Mouse (Mus musculus) erythroblast, embryonic 14.5 days (primary cell): ENCODE measurements around the gene Lmo3.

Experiments
- GATA1 ChIP-seq: IDR thresholded peaks from 2 replicates; pipeline ENCODE4 v1.6.1; 2012; ENCODE audit warnings: low read length, inconsistent platforms, mixed read lengths
- TAL1 ChIP-seq: IDR thresholded peaks from 3 replicates; pipeline ENCODE4 v1.6.1; 2012; ENCODE audit warnings: low read length, inconsistent platforms, mixed read lengths

GRCm38 (mm10) chr6:138371176-138371575 lies 210.6 kb downstream of the Lmo3 start:
- TF ChIP-seq GATA1 (no peak), TAL1 (no peak)
